Mouse (Mus musculus) liver, postnatal 0 days (tissue): ENCODE data around the gene Gmnc. TPM values are rescaled to one million over a fixed set of nuclear protein-coding genes. Genes with fewer than 3 reads are reported as not detected.

Experiments
- ATAC-seq: fragments of 200-750 bp; cut with Nextera tagmentation; 2 replicates; pipeline ENCODE4 v1.8.0; 2017; ENCODE audit warnings: mild to moderate bottlenecking, moderate library complexity
- DNase-seq: peaks from one replicate; pipeline ENCODE4 v3.0.0-alpha.2; 2016
- H3K27ac ChIP-seq: fragments of 300-500 bp; sonication (generic); 2 replicates; pipeline ENCODE4 v1.5.1; 2014; ENCODE audit warnings: antibody characterized with exemption, moderate library complexity, mild to moderate bottlenecking, low read depth
- H3K27me3 ChIP-seq: fragments of 300-500 bp; sonication (generic); 2 replicates; pipeline ENCODE4 v1.6.1; 2014; ENCODE audit warnings: low read length, control low read depth, mixed read lengths; ENCODE audit not compliant: insufficient read depth
- H3K36me3 ChIP-seq: fragments of 300-500 bp; sonication (generic); replicated peaks from 2 replicates; pipeline ENCODE4 v1.6.1; 2014; ENCODE audit warnings: mild to moderate bottlenecking, control low read depth, low read length, moderate library complexity, mixed read lengths; ENCODE audit not compliant: insufficient read depth
- H3K4me1 ChIP-seq: fragments of 300-500 bp; sonication (generic); 2 replicates; pipeline ENCODE4 v1.6.1; 2014; ENCODE audit warnings: antibody characterized with exemption, mild to moderate bottlenecking, control low read depth; ENCODE audit not compliant: insufficient read depth
- H3K4me2 ChIP-seq: fragments of 300-500 bp; sonication (generic); 2 replicates; pipeline ENCODE4 v1.6.1; 2014; ENCODE audit warnings: low read depth, mild to moderate bottlenecking, low read length, moderate library complexity, mixed read lengths
- H3K4me3 ChIP-seq: fragments of 300-500 bp; sonication (generic); 2 replicates; pipeline ENCODE4 v1.5.1; 2014; ENCODE audit warnings: low read depth, low read length
- H3K9ac ChIP-seq: fragments of 300-500 bp; sonication (generic); replicated peaks from 2 replicates; pipeline ENCODE4 v1.6.1; 2014; ENCODE audit warnings: mild to moderate bottlenecking, moderate library complexity
- H3K9me3 ChIP-seq: fragments of 300-500 bp; sonication (generic); 2 replicates; pipeline ENCODE4 v1.6.1; 2016; ENCODE audit warnings: mild to moderate bottlenecking, control low read depth, low read length, mixed read lengths
- CTCF ChIP-seq: sonication (generic); IDR thresholded peaks from 2 replicates; pipeline ENCODE4 v1.5.1; 2016; ENCODE audit warnings: antibody characterized with exemption, low read depth
- EP300 ChIP-seq: IDR thresholded peaks from 2 replicates; pipeline ENCODE4 v1.6.1; 2016; ENCODE audit warnings: antibody characterized with exemption, low read depth, mild to moderate bottlenecking
- WGBS: fragments of 180-500 bp; shearing (Covaris S2); extraction: QIAGEN DNeasy Blood & Tissue Kit; methylation state at CpG from one replicate; pipeline ENCODE4 v1.1.7; 2014; ENCODE audit not compliant: insufficient replicate concordance; 5-methylcytosine and 5-hydroxymethylcytosine counted together
- polyA plus RNA-seq: library from polyadenylated mRNA; unstranded; fragments of >200 nt; fragmentation: Nextera tagmentation; extraction: Ambion mirVana; gene quantifications from 2 replicates; pipeline ENCODE4 v1.2.1, GENCODE M21; 2015

Gmnc gene
- polyA plus RNA-seq, 1 experiment from 2014 or later, result not detected

GRCm38 (mm10) chr16:26999563-26999962, 8.1 kb upstream of the Gmnc start:
- DNase-seq (no peak), ATAC-seq (no peak)
- H3K27me3 ChIP-seq, result no peaks in the 10 kb centered on the region
- H3K36me3 ChIP-seq, result no peaks in the 10 kb centered on the region
- H3K4me1 ChIP-seq, result no peaks in the 10 kb centered on the region
- TF ChIP-seq EP300 (no peak), CTCF (no peak)
- H3K27ac ChIP-seq, result no peak overlapping the region
- H3K4me3 ChIP-seq, result no peak overlapping the region
- H3K9ac ChIP-seq, result no peak overlapping the region
- 9% methylated on average over 2 of the region's 2 CpGs for WGBS
- H3K9me3 ChIP-seq, result no peaks in the 10 kb centered on the region
- H3K4me2 ChIP-seq, result no peak overlapping the region

- no peak for ATAC-seq
- 71% methylated on average over 19 of the region's 19 CpGs for WGBS
- TF ChIP-seq EP300, result no peak
- no peak for TF ChIP-seq CTCF
These were observed 1.8 kb downstream of the Gmnc start for GRCm38 (mm10) chr16:26989415-26990315.

GRCm38 (mm10) chr16:26988188-26988587, 3.3 kb downstream of the Gmnc start:
- ATAC-seq (no peak), DNase-seq (no peak)
- Histone ChIP-seq H3K4me1 (no peaks in the 10 kb centered on the region), H3K9ac (no peak overlapping the region), H3K27me3 (no peaks in the 10 kb centered on the region), H3K36me3 (no peaks in the 10 kb centered on the region), H3K9me3 (no peaks in the 10 kb centered on the region), H3K4me2 (no peak overlapping the region), H3K27ac (no peak overlapping the region), H3K4me3 (no peak overlapping the region)
- WGBS, result 73% methylated on average over 1 of the region's 1 CpGs
- TF ChIP-seq EP300, result no peak
- no peak for TF ChIP-seq CTCF

More at GRCm38 (mm10) chr16:26989415-26990315, 1.8 kb downstream of the Gmnc start:
- H3K4me1 ChIP-seq, result no peaks in the 10 kb centered on the region
- no peak overlapping the region for H3K4me3 ChIP-seq
- H3K36me3 ChIP-seq, result no peaks in the 10 kb centered on the region
- H3K27ac ChIP-seq, result no peak overlapping the region
- H3K4me2 ChIP-seq, result no peak overlapping the region
- no peaks in the 10 kb centered on the region for H3K9me3 ChIP-seq
- no peaks in the 10 kb centered on the region for H3K27me3 ChIP-seq
- no peak for DNase-seq
- H3K9ac ChIP-seq, result no peak overlapping the region

- Histone ChIP-seq H3K27me3 (no peaks in the 10 kb centered on the region), H3K4me2 (no peak overlapping the region), H3K4me3 (no peak overlapping the region), H3K36me3 (no peaks in the 10 kb centered on the region), H3K27ac (no peak overlapping the region), H3K9me3 (no peaks in the 10 kb centered on the region), H3K9ac (no peak overlapping the region), H3K4me1 (no peaks in the 10 kb centered on the region)
- no peak for DNase-seq
- no peak for ATAC-seq
- 73% methylated on average over 1 of the region's 1 CpGs for WGBS
- TF ChIP-seq EP300 (no peak), CTCF (peak; percentile 32)
These were observed 5.7 kb downstream of the Gmnc start for GRCm38 (mm10) chr16:26985796-26986195.

- TF ChIP-seq CTCF (peak; percentile 37), EP300 (no peak)
- no peaks in the 10 kb centered on the region for H3K36me3 ChIP-seq
- H3K9ac ChIP-seq, result no peak overlapping the region
- 32% methylated on average over 3 of the region's 3 CpGs for WGBS
- no peaks in the 10 kb centered on the region for H3K27me3 ChIP-seq
- DNase-seq (no peak), ATAC-seq (no peak)
- H3K9me3 ChIP-seq, result no peaks in the 10 kb centered on the region
- H3K4me1 ChIP-seq, result no peaks in the 10 kb centered on the region
- H3K4me2 ChIP-seq, result no peak overlapping the region
- no peak overlapping the region for H3K27ac ChIP-seq
- H3K4me3 ChIP-seq, result no peak overlapping the region
These were observed 9.3 kb downstream of the Gmnc start for GRCm38 (mm10) chr16:26982112-26982511.

GRCm38 (mm10) chr16:26967967-26968366, 23.5 kb downstream of the Gmnc start:
- H3K9ac ChIP-seq, result no peak overlapping the region
- 4% methylated on average over 28 of the region's 28 CpGs for WGBS

More at GRCm38 (mm10) chr16:26967967-26968366, 23.5 kb downstream of the Gmnc start:
- Histone ChIP-seq H3K4me1 (no peaks in the 10 kb centered on the region), H3K9me3 (no peaks in the 10 kb centered on the region), H3K4me2 (peak overlapping the region; percentile 27; the same call in 1 of the 2 replicates), H3K4me3 (no peak overlapping the region), H3K27ac (no peak overlapping the region), H3K36me3 (no peaks in the 10 kb centered on the region), H3K27me3 (peaks cover 5% of the 10 kb centered on the region; the same call in 1 of the 2 replicates)
- DNase-seq (no peak), ATAC-seq (no peak)
- TF ChIP-seq CTCF (no peak), EP300 (no peak)
